Mouse (Mus musculus) heart, postnatal 0 days (tissue): ENCODE measurements at regions not wholly inside any gene's neighbourhood (a gene's known extent, or its start where the extent isn't known, plus 50 kb on each side); places are given as distances from the start of the nearest gene placed in this dataset.

Source experiments
- CTCF ChIP-seq: IDR thresholded peaks from 2 replicates; pipeline ENCODE4 v1.5.1; 2016; ENCODE audit warnings: antibody characterized with exemption, control low read depth, low read depth
- EP300 ChIP-seq: IDR thresholded peaks from 2 replicates; pipeline ENCODE4 v1.6.1; 2016; ENCODE audit warnings: antibody characterized with exemption, low read depth

DNA sequence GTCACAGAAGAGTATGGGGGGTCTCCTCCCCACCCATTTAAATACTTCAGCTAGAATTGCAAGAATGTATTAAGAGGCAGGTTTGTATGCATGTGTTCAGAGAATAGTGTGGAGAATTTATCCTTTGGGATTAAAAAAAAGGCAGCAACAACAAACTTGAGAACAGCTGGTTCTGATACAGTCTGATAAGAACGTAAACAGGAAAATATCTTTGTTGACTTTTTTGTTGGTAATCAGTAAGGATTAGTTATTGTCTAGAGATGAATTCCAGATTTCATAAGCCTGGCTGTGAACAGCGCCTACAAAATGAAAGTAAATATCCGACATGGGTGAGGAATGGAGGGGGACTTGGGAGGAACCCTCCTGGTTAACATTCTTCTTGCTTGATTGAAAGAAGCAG, 328.8 kb downstream of the Mtx2 start:
- TF ChIP-seq CTCF (no peak), EP300 (no peak)
